Mouse (Mus musculus) CH12.LX (cell line): ENCODE measurements around the gene Trappc2l. TPM values are rescaled to one million over a fixed set of nuclear protein-coding genes. Genes with fewer than 3 reads are reported as not detected.

ENCODE experiments used
- DNase-seq: peaks from one replicate; pipeline ENCODE4 v3.0.0-alpha.2; 2013; ENCODE audit errors: extremely low read depth
- H3K27ac ChIP-seq: 2 replicates; pipeline ENCODE4 v1.5.1; 2012; ENCODE audit warnings: low read depth, mild to moderate bottlenecking, control low read depth, moderate library complexity; ENCODE audit not compliant: insufficient read depth
- H3K27me3 ChIP-seq: replicated peaks from 2 replicates; pipeline ENCODE3; 2012; ENCODE audit warnings: inconsistent platforms
- H3K36me3 ChIP-seq, 2 experiments: replicated peaks in 1 of 2; 2 replicates each; pipeline versions ENCODE3 to v1.6.1; 2012; ENCODE audit warnings: inconsistent platforms in 1 of 2, low read length in 1 of 2, mild to moderate bottlenecking in 1 of 2, mixed read lengths in 1 of 2, moderate library complexity in 1 of 2; ENCODE audit not compliant: control insufficient read depth in 1 of 2, insufficient read depth in 1 of 2
- H3K4me1 ChIP-seq, 2 experiments: 2 replicates each; pipeline ENCODE4 v1.6.1; 2012; ENCODE audit warnings: inconsistent platforms in 1 of 2, moderate library complexity in 1 of 2; ENCODE audit not compliant: insufficient read depth in 2 of 2, control insufficient read depth in 1 of 2
- H3K4me2 ChIP-seq: 2 replicates; pipeline ENCODE4 v1.6.1; 2012; ENCODE audit warnings: low read depth, mild to moderate bottlenecking, control low read depth; ENCODE audit not compliant: poor library complexity, insufficient read depth, severe bottlenecking
- H3K4me3 ChIP-seq, 3 experiments: fragments of 150-350 bp in 1 of 3; sonication (generic) in 1 of 3; replicated peaks in 1 of 3; 2 replicates each; pipeline versions ENCODE3 to v1.5.1; 2011 to 2012; ENCODE audit warnings: low read depth in 2 of 3, low read length in 2 of 3, mild to moderate bottlenecking in 2 of 3, moderate library complexity in 2 of 3, control low read depth in 1 of 3, improper control_type of control experiment in 1 of 3, inconsistent platforms in 1 of 3, mixed read lengths in 1 of 3; ENCODE audit not compliant: poor library complexity in 1 of 3
- H3K79me2 ChIP-seq: replicated peaks from 2 replicates; pipeline ENCODE4 v1.6.1; 2012; ENCODE audit warnings: mild to moderate bottlenecking, moderate library complexity; ENCODE audit not compliant: control insufficient read depth, poor library complexity, insufficient read depth, severe bottlenecking; ENCODE audit errors: extremely low read depth
- H3K9ac ChIP-seq: 2 replicates; pipeline ENCODE4 v1.6.1; 2012; ENCODE audit warnings: low read depth, mild to moderate bottlenecking, control low read depth, moderate library complexity; ENCODE audit not compliant: insufficient read depth
- H3K9me3 ChIP-seq: replicated peaks from 2 replicates; pipeline ENCODE3; 2012; ENCODE audit warnings: low read length, inconsistent platforms, mixed read lengths
- BHLHE40 ChIP-seq: IDR thresholded peaks from 2 replicates; pipeline ENCODE4 v1.6.1; 2011; ENCODE audit warnings: mild to moderate bottlenecking, low read depth, low read length, improper control_type of control experiment
- CHD1 ChIP-seq: IDR thresholded peaks from 2 replicates; pipeline ENCODE4 v1.6.1; 2012; ENCODE audit warnings: low read depth, low read length, improper control_type of control experiment, inconsistent platforms
- CHD2 ChIP-seq: IDR thresholded peaks from 2 replicates; pipeline ENCODE4 v1.6.1; 2011; ENCODE audit warnings: low read length, improper control_type of control experiment
- CTCF ChIP-seq, 2 experiments: IDR thresholded peaks in 1 of 2; conservative IDR thresholded peaks in 1 of 2; 2 replicates each; pipeline ENCODE4 v1.5.1; 2011 to 2012; ENCODE audit warnings: low read depth in 2 of 2, low read length in 2 of 2, improper control_type of control experiment in 1 of 2, inconsistent platforms in 1 of 2, mild to moderate bottlenecking in 1 of 2, moderate library complexity in 1 of 2
- E2F4 ChIP-seq: IDR thresholded peaks from 2 replicates; pipeline ENCODE4 v1.6.1; 2011; ENCODE audit warnings: low read depth, low read length, improper control_type of control experiment; ENCODE audit not compliant: insufficient replicate concordance
- ELF1 ChIP-seq: IDR thresholded peaks from 2 replicates; pipeline ENCODE4 v1.6.1; 2014; ENCODE audit warnings: low read depth, mild to moderate bottlenecking, inconsistent platforms, low read length, improper control_type of control experiment
- GABPA ChIP-seq: IDR thresholded peaks from 2 replicates; pipeline ENCODE4 v1.6.1; 2012; ENCODE audit warnings: low read depth, low read length, improper control_type of control experiment, inconsistent platforms; ENCODE audit not compliant: insufficient replicate concordance
- KAT2A ChIP-seq: IDR thresholded peaks from 2 replicates; pipeline ENCODE4 v1.6.1; 2012; ENCODE audit warnings: low read length, improper control_type of control experiment, inconsistent platforms; ENCODE audit not compliant: insufficient replicate concordance
- MAFK ChIP-seq: IDR thresholded peaks from 2 replicates; pipeline ENCODE4 v1.6.1; 2011; ENCODE audit warnings: low read length, improper control_type of control experiment; ENCODE audit not compliant: insufficient replicate concordance
- MAX ChIP-seq: IDR thresholded peaks from 2 replicates; pipeline ENCODE4 v1.6.1; 2011; ENCODE audit warnings: low read length, improper control_type of control experiment
- MXI1 ChIP-seq: IDR thresholded peaks from 2 replicates; pipeline ENCODE4 v1.6.1; 2011; ENCODE audit warnings: mild to moderate bottlenecking, low read depth, low read length, improper control_type of control experiment
- NELFE ChIP-seq: IDR thresholded peaks from 2 replicates; pipeline ENCODE4 v1.6.1; 2011; ENCODE audit warnings: low read depth, low read length, improper control_type of control experiment
- RAD21 ChIP-seq: IDR thresholded peaks from 2 replicates; pipeline ENCODE4 v1.6.1; 2011; ENCODE audit warnings: low read depth, mild to moderate bottlenecking, low read length, improper control_type of control experiment, moderate library complexity
- SIN3A ChIP-seq: IDR thresholded peaks from 2 replicates; pipeline ENCODE4 v1.6.1; 2012; ENCODE audit warnings: low read length, improper control_type of control experiment, inconsistent platforms
- SMC3 ChIP-seq: IDR thresholded peaks from 2 replicates; pipeline ENCODE4 v1.6.1; 2011; ENCODE audit warnings: low read depth, low read length, improper control_type of control experiment
- USF2 ChIP-seq: conservative IDR thresholded peaks from 2 replicates; pipeline ENCODE4 v1.6.1; 2011; ENCODE audit warnings: low read depth, low read length, improper control_type of control experiment
- ZKSCAN1 ChIP-seq: IDR thresholded peaks from 2 replicates; pipeline ENCODE4 v1.6.1; 2012; ENCODE audit warnings: low read depth, inconsistent platforms, low read length, improper control_type of control experiment, borderline replicate concordance
- ZNF384 ChIP-seq: IDR thresholded peaks from 2 replicates; pipeline ENCODE4 v1.6.1; 2012; ENCODE audit warnings: low read depth, low read length, improper control_type of control experiment, inconsistent platforms
- dilution Hi-C: fragments of 300-500 bp; cut with MboI; formaldehyde crosslinking; loops from 2 replicates; pipeline ENCODE4 v1.14.3; 2020; ENCODE audit warnings: low sequenced_read_pairs; ENCODE audit not compliant: extremely low pct_unique_long_range_greater_than_20kb, extremely low pct_ligation_motif_present
- in situ Hi-C: fragments of 300-500 bp; cut with MboI; formaldehyde crosslinking; loops from 3 replicates; pipeline ENCODE4 v1.14.3; 2019; ENCODE audit warnings: low sequenced_read_pairs, low pct_ligation_motif_present, low pct_unique_long_range_greater_than_20kb, mixed read lengths
- polyA plus RNA-seq: library from polyadenylated mRNA; unstranded; fragments of >175 nt; gene quantifications from 2 replicates; pipeline ENCODE4 v1.2.1, GENCODE M21; 2012; ENCODE audit warnings: low read depth; ENCODE audit not compliant: insufficient read length
- total RNA-seq, 2 experiments: library from RNA; depleted of rRNA; stranded (reverse); fragments of 300-350 nt in 1 of 2; fragments of >200 nt in 1 of 2; gene quantifications; 2 replicates each; pipeline ENCODE4 v1.2.3; 2012 to 2014

The Trappc2l gene
- total and polyA plus RNA-seq, 3 experiments, result 15.7 to 67.0 (median 36.0) TPM

DNA sequence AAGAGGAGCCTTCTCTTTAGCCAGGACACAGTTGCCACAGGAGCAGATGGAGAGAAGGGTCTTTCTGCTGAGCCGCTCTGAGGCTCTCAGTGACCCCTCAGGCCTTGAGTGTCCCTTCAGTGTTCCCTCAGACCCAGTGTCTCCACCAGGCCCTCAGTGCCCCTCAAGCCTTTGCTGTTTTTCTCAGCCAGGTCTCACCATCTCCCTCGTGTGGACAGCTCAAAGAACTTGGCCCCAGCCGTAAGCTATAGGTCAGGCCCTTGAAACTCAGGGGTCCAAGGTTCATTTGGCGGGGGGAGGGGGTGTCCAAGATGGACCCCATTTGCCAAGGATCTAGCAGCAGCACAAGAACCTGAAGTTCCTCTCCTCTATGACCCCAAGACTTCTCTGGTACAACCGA, 13.2 kb downstream of the Trappc2l start:
- no peak for DNase-seq
- Histone ChIP-seq H3K4me2 (no peak overlapping the region), H3K27me3 (no peaks in the 10 kb centered on the region), H3K4me3 (no peak overlapping the region), H3K9me3 (no peaks in the 10 kb centered on the region), H3K4me1 (peaks cover 10 to 47% of the 10 kb centered on the region in 2 experiments), H3K9ac (no peak overlapping the region), H3K36me3 (peaks cover 12 to 24% of the 10 kb centered on the region in 2 experiments), H3K79me2 (no peaks in the 10 kb centered on the region), H3K27ac (no peak overlapping the region)
- dilution Hi-C loops, result no loop called here
- TF ChIP-seq SMC3, result peak; percentile 44
- TF ChIP-seq USF2, result no peak
- TF ChIP-seq BHLHE40, result no peak
- TF ChIP-seq CTCF (conservative IDR thresholded peaks at IDR 0.05 in 1 of 2, IDR thresholded peaks at IDR 0.05 in 1 of 2; ENCODE audit: low read depth in 2 of 2, low read length in 2 of 2), result peak in 1 of 2 experiments; percentile 45; a peak in 2 of 4 replicates
- TF ChIP-seq ZNF384, result no peak
- TF ChIP-seq MAX, result no peak
- no peak for TF ChIP-seq KAT2A
- no peak for TF ChIP-seq CHD2
- TF ChIP-seq E2F4, result no peak
- no peak for TF ChIP-seq MAFK
- TF ChIP-seq RAD21, result peak; percentile 3; the same call in 1 of the 2 replicates
- no peak for TF ChIP-seq GABPA
- no peak for TF ChIP-seq SIN3A
- TF ChIP-seq NELFE, result no peak
- TF ChIP-seq MXI1, result no peak
- no peak for TF ChIP-seq ELF1
- in situ Hi-C loops, result loop anchor here (5.0 kb wide), 1 partner anchor 203 kb away; no protein-coding TSS in a partner anchor

DNA sequence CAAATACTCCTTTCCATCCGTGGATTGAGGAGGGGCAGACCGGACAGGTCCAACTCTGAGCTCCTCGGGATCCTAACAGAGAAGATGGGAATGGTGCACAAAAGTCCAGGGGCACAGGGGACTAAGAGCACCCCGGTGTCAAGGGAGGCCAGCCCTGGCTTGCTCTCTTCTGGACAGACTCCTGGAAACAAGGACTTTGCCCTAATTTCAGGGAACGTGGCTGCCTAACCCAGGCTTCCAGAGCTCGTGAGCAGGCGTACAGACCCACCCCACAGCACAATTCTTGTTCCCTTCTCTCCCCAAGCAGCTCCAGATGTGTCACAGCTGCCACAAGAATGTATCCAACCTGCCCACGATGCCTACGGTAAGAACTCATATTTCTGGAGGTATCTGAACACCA, 14.4 kb downstream of the Trappc2l start:
- Histone ChIP-seq H3K4me3 (no peak overlapping the region), H3K79me2 (no peaks in the 10 kb centered on the region), H3K36me3 (peaks cover 19 to 35% of the 10 kb centered on the region in 2 experiments), H3K27me3 (no peaks in the 10 kb centered on the region), H3K9ac (no peak overlapping the region), H3K9me3 (no peaks in the 10 kb centered on the region), H3K4me2 (no peak overlapping the region), H3K4me1 (peaks cover 10 to 37% of the 10 kb centered on the region in 2 experiments), H3K27ac (no peak overlapping the region)
- dilution Hi-C loops (no loop called here), in situ Hi-C loops (no loop called here)
- no peak for TF ChIP-seq CHD1
- TF ChIP-seq ZKSCAN1, result no peak
- no peak for DNase-seq
